Mouse (Mus musculus): ENCODE measurements around the gene Sel1l. TPM values are rescaled to one million over a fixed set of nuclear protein-coding genes. Genes with fewer than 3 reads are reported as not detected.

The Sel1l gene
- total and polyA plus RNA-seq, 3 experiments: 57.1 to 107 (median 80.1) TPM

DNA sequence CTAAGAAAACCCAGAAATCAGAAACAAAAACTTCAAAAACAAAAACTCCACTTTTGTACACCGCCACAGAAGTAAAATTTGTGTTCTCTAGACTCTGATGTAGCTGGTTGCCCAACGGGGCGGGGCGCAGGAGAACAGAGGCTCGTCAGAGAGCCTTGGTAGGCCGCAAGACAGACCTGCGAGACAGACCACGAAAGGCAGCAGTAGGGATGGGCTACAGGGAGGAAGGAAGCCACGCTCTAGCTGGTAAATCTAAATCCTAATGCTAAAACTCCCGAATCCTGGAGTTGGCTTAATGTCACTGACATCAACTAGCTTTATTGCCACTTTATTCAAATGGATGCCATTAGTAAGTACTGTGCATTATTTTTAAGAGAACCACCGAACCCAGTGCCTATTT lies 41.9 kb downstream of the Sel1l start:
- TF ChIP-seq GATA2 (IDR thresholded peaks at IDR 0.05; ENCODE audit: borderline replicate concordance, low read depth, low read length) (no peak), CTCF (IDR thresholded peaks at IDR 0.05; ENCODE audit: low read depth, low read length) (no peak), GATA1 (IDR thresholded peaks at IDR 0.05; ENCODE audit: borderline replicate concordance, low read length) (no peak), TAL1 (conservative IDR thresholded peaks at IDR 0.05; ENCODE audit: low read depth, low read length) (no peak), POLR2AphosphoS5 (IDR thresholded peaks at IDR 0.05; ENCODE audit: insufficient replicate concordance, low read depth, low read length) (no peak)
- no peaks in the 10 kb centered on the region for H3K27me3 ChIP-seq (ENCODE audit: insufficient read depth, low read length)
- H3K36me3 ChIP-seq (replicated peaks): peaks cover 57% of the 10 kb centered on the region
- DNase-seq (ENCODE audit: low spot score): no peak
- H3K4me1 ChIP-seq (ENCODE audit: insufficient read depth, low read depth, low read length): no peaks in the 10 kb centered on the region
- H3K9me3 ChIP-seq (replicated peaks): no peaks in the 10 kb centered on the region
- no peak overlapping the region for H3K4me3 ChIP-seq (ENCODE audit: low read depth, low read length)
- ATAC-seq (ENCODE audit: extremely low read depth, insufficient number of reproducible peaks, low FRiP score, poor library complexity, severe bottlenecking): no peak

DNA sequence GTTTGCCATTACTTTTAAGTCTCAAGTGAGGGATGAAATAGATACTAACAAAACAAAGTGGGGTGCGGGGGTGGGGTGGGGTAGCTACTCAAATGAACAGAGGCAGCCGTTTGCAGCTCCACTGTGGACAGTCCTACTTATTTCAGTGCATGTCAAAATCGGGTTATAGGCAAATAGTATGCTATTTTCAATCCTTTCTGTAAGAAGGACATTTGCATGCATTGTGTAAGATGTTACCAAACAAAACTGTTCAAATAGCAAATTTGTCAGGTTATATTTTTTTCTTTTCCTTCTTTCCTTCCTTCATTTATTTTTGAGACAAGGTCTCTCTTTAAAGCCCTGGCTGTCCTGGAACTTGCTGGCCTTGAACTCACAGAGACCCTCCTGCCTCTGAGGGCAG lies 44.7 kb downstream of the Sel1l start:
- H3K9me3 ChIP-seq (replicated peaks): no peaks in the 10 kb centered on the region
- no peak overlapping the region for H3K4me3 ChIP-seq (ENCODE audit: low read depth, low read length)
- peaks cover 30% of the 10 kb centered on the region for H3K36me3 ChIP-seq (replicated peaks)
- TF ChIP-seq GATA2 (IDR thresholded peaks at IDR 0.05; ENCODE audit: borderline replicate concordance, low read depth, low read length) (no peak), GATA1 (IDR thresholded peaks at IDR 0.05; ENCODE audit: borderline replicate concordance, low read length) (no peak), TAL1 (conservative IDR thresholded peaks at IDR 0.05; ENCODE audit: low read depth, low read length) (no peak), POLR2AphosphoS5 (IDR thresholded peaks at IDR 0.05; ENCODE audit: insufficient replicate concordance, low read depth, low read length) (no peak), CTCF (IDR thresholded peaks at IDR 0.05; ENCODE audit: low read depth, low read length) (no peak)
- H3K27me3 ChIP-seq (ENCODE audit: insufficient read depth, low read length): no peaks in the 10 kb centered on the region
- peaks cover 23% of the 10 kb centered on the region for H3K4me1 ChIP-seq (ENCODE audit: insufficient read depth, low read depth, low read length)
- no peak for DNase-seq (ENCODE audit: low spot score)
- no peak for ATAC-seq (ENCODE audit: extremely low read depth, insufficient number of reproducible peaks, low FRiP score, poor library complexity, severe bottlenecking)

DNA sequence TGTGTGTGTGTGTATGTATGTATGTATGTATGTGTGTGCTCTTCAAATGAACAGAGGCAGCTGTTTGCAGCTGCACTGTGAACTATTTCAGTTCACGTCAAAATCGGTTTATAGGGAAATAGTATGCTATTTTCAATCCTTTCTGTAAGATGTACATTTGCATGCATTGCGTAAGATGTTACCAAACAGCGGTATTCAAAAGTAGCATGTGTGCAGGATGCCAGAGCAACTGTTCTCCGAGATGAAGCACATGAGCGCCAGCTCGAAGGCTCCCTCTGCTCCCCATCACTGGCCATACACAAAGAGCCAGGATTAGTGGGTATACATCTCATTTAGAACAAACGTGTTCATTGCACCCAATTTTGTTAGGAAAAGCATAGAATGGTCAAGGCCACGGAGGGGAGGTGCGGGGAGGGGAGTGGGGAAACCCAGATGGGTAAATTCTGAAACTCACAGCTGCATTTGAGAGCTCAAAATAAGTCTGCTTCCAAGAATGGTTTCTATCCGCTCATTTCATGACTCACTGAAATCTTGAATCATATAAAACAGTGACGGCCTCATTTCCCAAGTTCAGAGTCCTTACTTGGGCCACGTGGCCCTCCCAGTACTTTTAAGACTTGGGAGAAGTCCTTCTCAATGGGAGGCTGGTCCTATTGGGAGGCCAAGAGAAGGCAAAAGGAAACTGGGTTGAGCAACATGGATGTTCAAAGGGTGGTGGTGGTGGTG lies 45.6 kb downstream of the Sel1l start:
- Histone ChIP-seq H3K27me3 (ENCODE audit: insufficient read depth, low read length) (no peaks in the 10 kb centered on the region), H3K4me3 (ENCODE audit: low read depth, low read length) (no peak overlapping the region), H3K4me1 (ENCODE audit: insufficient read depth, low read depth, low read length) (peaks cover 29% of the 10 kb centered on the region), H3K36me3 (replicated peaks) (peaks cover 21% of the 10 kb centered on the region), H3K9me3 (replicated peaks) (no peaks in the 10 kb centered on the region)
- no peak for TF ChIP-seq POLR2AphosphoS5 (IDR thresholded peaks at IDR 0.05; ENCODE audit: insufficient replicate concordance, low read depth, low read length)
- TF ChIP-seq CTCF (IDR thresholded peaks at IDR 0.05; ENCODE audit: low read depth, low read length): no peak
- no peak for TF ChIP-seq TAL1 (conservative IDR thresholded peaks at IDR 0.05; ENCODE audit: low read depth, low read length)
- no peak for TF ChIP-seq GATA1 (IDR thresholded peaks at IDR 0.05; ENCODE audit: borderline replicate concordance, low read length)
- no peak for TF ChIP-seq GATA2 (IDR thresholded peaks at IDR 0.05; ENCODE audit: borderline replicate concordance, low read depth, low read length)
- ATAC-seq (ENCODE audit: extremely low read depth, insufficient number of reproducible peaks, low FRiP score, poor library complexity, severe bottlenecking) (no peak), DNase-seq (ENCODE audit: low spot score) (no peak)

DNA sequence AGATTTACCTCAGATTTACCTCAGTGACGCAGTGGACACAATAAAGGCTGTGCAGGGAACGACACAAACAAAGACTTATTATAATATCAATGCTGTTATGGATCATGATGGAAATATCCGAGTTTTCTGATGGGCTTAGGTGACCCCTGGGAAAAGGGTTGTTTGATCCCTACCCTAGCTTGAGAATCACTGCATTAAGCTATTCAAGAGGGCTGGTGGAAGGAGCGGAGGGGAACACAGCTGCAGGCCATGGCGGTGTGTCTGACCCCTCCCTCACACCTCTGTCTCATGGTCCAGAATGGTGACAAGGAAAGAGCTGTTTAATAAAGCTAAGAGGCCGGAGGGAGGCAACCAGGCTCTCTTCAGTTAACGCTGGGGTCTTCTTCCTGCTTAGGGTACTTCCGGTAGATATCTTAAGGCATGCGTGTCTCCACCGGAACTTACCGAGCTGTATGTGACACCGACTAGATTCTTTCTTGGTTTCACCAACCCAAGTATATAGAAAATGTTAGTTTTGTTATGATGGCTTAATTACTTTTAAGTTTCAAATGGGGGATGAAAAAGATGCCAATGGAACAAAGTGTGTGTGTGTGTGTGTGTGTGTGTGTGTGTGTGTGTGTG lies 46.3 kb downstream of the Sel1l start:
- Histone ChIP-seq H3K36me3 (replicated peaks) (peaks cover 14% of the 10 kb centered on the region), H3K4me3 (ENCODE audit: low read depth, low read length) (no peak overlapping the region), H3K4me1 (ENCODE audit: insufficient read depth, low read depth, low read length) (peaks cover 29% of the 10 kb centered on the region), H3K27me3 (ENCODE audit: insufficient read depth, low read length) (no peaks in the 10 kb centered on the region), H3K9me3 (replicated peaks) (no peaks in the 10 kb centered on the region)
- no peak for ATAC-seq (ENCODE audit: extremely low read depth, insufficient number of reproducible peaks, low FRiP score, poor library complexity, severe bottlenecking)
- DNase-seq (ENCODE audit: low spot score): no peak
- TF ChIP-seq TAL1 (conservative IDR thresholded peaks at IDR 0.05; ENCODE audit: low read depth, low read length) (no peak), POLR2AphosphoS5 (IDR thresholded peaks at IDR 0.05; ENCODE audit: insufficient replicate concordance, low read depth, low read length) (no peak), GATA2 (IDR thresholded peaks at IDR 0.05; ENCODE audit: borderline replicate concordance, low read depth, low read length) (no peak), GATA1 (IDR thresholded peaks at IDR 0.05; ENCODE audit: borderline replicate concordance, low read length) (no peak), CTCF (IDR thresholded peaks at IDR 0.05; ENCODE audit: low read depth, low read length) (no peak)

DNA sequence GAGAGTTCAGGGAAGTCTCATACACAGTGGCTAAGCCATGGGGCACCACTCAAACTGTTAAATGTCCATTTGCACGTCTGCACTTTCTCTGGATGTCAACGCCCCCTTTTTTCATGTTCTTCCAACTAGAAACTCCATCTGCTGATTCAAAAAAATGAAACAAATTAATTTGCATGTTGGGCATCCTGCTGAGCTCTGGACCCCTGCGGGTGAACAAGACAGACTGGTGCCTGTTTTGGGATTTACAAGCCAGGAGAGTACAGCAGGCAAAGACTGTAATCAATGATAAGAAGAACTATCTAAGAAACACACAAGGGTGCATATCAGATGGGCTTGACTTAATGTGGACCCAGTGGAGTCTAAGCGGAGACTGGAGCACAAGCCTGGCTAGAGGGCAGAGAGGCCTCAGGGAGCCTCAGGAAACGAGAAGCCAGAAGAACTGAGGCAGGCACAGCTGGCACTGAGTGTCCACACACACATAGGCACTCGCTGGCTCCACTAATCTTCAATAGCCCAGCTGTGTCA lies 48.0 kb downstream of the Sel1l start:
- Histone ChIP-seq H3K27me3 (ENCODE audit: insufficient read depth, low read length) (peaks cover 11% of the 10 kb centered on the region), H3K4me1 (ENCODE audit: insufficient read depth, low read depth, low read length) (peaks cover 32% of the 10 kb centered on the region), H3K36me3 (replicated peaks) (peaks cover 4% of the 10 kb centered on the region), H3K4me3 (ENCODE audit: low read depth, low read length) (no peak overlapping the region), H3K9me3 (replicated peaks) (no peaks in the 10 kb centered on the region)
- DNase-seq (ENCODE audit: low spot score) (no peak), ATAC-seq (ENCODE audit: extremely low read depth, insufficient number of reproducible peaks, low FRiP score, poor library complexity, severe bottlenecking) (peak; percentile 83)
- TF ChIP-seq TAL1 (conservative IDR thresholded peaks at IDR 0.05; ENCODE audit: low read depth, low read length) (peak; percentile 48), POLR2AphosphoS5 (IDR thresholded peaks at IDR 0.05; ENCODE audit: insufficient replicate concordance, low read depth, low read length) (no peak), GATA2 (IDR thresholded peaks at IDR 0.05; ENCODE audit: borderline replicate concordance, low read depth, low read length) (no peak)

DNA sequence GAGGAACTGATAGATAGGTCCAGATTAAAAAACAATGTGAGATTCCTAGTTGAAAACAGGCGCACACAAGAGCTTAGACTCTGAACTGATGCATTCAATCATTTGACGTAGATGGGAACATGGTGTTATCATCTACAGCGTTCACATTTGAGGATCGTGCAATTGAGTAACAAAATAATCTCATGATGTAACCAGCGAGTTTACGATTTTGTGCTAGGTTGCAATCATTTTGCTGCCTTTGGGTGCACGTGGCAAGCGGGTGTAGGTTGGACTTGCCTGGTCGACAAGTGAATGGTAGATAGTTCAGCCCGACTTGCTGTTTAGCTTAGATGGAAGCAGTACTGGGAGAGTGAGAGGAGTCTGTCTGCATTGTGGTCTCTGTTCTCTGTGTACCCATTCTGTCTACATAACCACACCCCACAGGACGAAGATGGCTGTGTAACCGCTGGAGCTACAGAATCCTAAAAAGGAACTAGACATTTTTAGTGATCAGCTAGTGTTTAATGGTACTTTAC lies 49.1 kb downstream of the Sel1l start:
- Histone ChIP-seq H3K4me1 (ENCODE audit: insufficient read depth, low read depth, low read length) (peaks cover 38% of the 10 kb centered on the region), H3K4me3 (ENCODE audit: low read depth, low read length) (no peak overlapping the region), H3K27me3 (ENCODE audit: insufficient read depth, low read length) (peaks cover 11% of the 10 kb centered on the region), H3K9me3 (replicated peaks) (no peaks in the 10 kb centered on the region), H3K36me3 (replicated peaks) (no peaks in the 10 kb centered on the region)
- ATAC-seq (ENCODE audit: extremely low read depth, insufficient number of reproducible peaks, low FRiP score, poor library complexity, severe bottlenecking) (no peak), DNase-seq (ENCODE audit: low spot score) (no peak)
- TF ChIP-seq GATA2 (IDR thresholded peaks at IDR 0.05; ENCODE audit: borderline replicate concordance, low read depth, low read length) (no peak), POLR2AphosphoS5 (IDR thresholded peaks at IDR 0.05; ENCODE audit: insufficient replicate concordance, low read depth, low read length) (no peak), GATA1 (IDR thresholded peaks at IDR 0.05; ENCODE audit: borderline replicate concordance, low read length) (no peak), TAL1 (conservative IDR thresholded peaks at IDR 0.05; ENCODE audit: low read depth, low read length) (no peak), CTCF (IDR thresholded peaks at IDR 0.05; ENCODE audit: low read depth, low read length) (no peak)
